Mouse (Mus musculus): ENCODE results near the gene Tom1.

The Tom1 gene

GRCm38 (mm10) chr8:75033511-75034243 lies at the start of gene Tom1:
TSS of gene Tom1 (plus strand) at chr8:75033705.
- DNase-seq = peak; percentile 99 to 100

GRCm38 (mm10) chr8:74987436-74987835 lies 46.1 kb upstream of the Tom1 start:
- DNase-seq = no peak

- DNase-seq = peak in 1 of 2 experiments; percentile 10
These were observed 43.5 kb upstream of the Tom1 start for GRCm38 (mm10) chr8:74990021-74990420.

- DNase-seq = no peak
These were observed 40.4 kb upstream of the Tom1 start, which contains the start of gene Hmgxb4 for GRCm38 (mm10) chr8:74993081-74993474. TSS of gene Hmgxb4 (plus strand) at chr8:74993356.

- peak; percentile 87 to 88 for DNase-seq
These were observed 39.7 kb upstream of the Tom1 start for GRCm38 (mm10) chr8:74993475-74994451.

- peak in 1 of 2 experiments; percentile 18 for DNase-seq
These were observed 39.0 kb upstream of the Tom1 start for GRCm38 (mm10) chr8:74994540-74994939.

- DNase-seq = no peak
These were observed 33.1 kb upstream of the Tom1 start for GRCm38 (mm10) chr8:75000431-75000830.

- DNase-seq = no peak
These were observed 24.7 kb upstream of the Tom1 start for GRCm38 (mm10) chr8:75008826-75009225.

- DNase-seq = no peak
These were observed 19.9 kb upstream of the Tom1 start for GRCm38 (mm10) chr8:75013557-75013956.

GRCm38 (mm10) chr8:75013964-75014363 lies 19.5 kb upstream of the Tom1 start:
- no peak for DNase-seq

GRCm38 (mm10) chr8:75015981-75016380 lies 17.5 kb upstream of the Tom1 start:
- DNase-seq = no peak

GRCm38 (mm10) chr8:75016422-75016821 lies 17.1 kb upstream of the Tom1 start:
- DNase-seq = no peak

- DNase-seq = no peak
These were observed 15.1 kb upstream of the Tom1 start for GRCm38 (mm10) chr8:75018274-75018972.

GRCm38 (mm10) chr8:75023660-75024316 lies 9.7 kb upstream of the Tom1 start:
- DNase-seq = no peak

GRCm38 (mm10) chr8:75025809-75026208 lies 7.7 kb upstream of the Tom1 start:
- no peak for DNase-seq

GRCm38 (mm10) chr8:75030453-75031024 lies 3.0 kb upstream of the Tom1 start:
- no peak for DNase-seq

GRCm38 (mm10) chr8:75032961-75033360 lies 544 bp upstream of the Tom1 start:
- no peak for DNase-seq

- DNase-seq = no peak
These were observed 780 bp downstream of the Tom1 start for GRCm38 (mm10) chr8:75034285-75034684.

GRCm38 (mm10) chr8:75035640-75036039 lies 2.1 kb downstream of the Tom1 start:
- peak; percentile 30 to 32 for DNase-seq

- no peak for DNase-seq
These were observed 5.0 kb downstream of the Tom1 start for GRCm38 (mm10) chr8:75038497-75038896.

- no peak for DNase-seq
These were observed 6.2 kb downstream of the Tom1 start for GRCm38 (mm10) chr8:75039754-75040153.

- DNase-seq = peak; percentile 37 to 57
These were observed 8.7 kb downstream of the Tom1 start for GRCm38 (mm10) chr8:75042171-75042570.
